Mouse (Mus musculus): ENCODE measurements at regions not wholly inside any gene's neighbourhood (a gene's known extent, or its start where the extent isn't known, plus 50 kb on each side); places are given as distances from the start of the nearest gene placed in this dataset.

DNA sequence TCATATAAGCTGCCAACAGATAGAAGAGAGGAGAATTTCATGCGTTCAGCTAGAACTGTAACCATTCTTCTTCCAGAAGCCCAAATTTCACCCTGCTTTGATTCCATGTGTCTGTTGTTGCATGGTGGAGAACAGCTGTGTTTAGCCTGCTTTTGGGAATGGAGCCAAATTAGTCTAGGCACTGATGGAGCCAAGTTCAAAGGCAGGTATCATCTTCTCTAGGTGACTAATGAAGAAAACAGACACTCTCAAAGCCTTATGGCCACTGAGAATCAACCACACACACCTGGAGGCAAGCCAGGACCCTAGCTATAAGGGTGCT is 531.5 kb upstream of the A1bg start:
- TF ChIP-seq GATA1 (IDR thresholded peaks at IDR 0.05; ENCODE audit: borderline replicate concordance, low read length), result no peak
- no peak for TF ChIP-seq FLI1 (IDR thresholded peaks at IDR 0.05; ENCODE audit: low read length)

Data from megakaryocyte, embryonic 14.5 days (primary cell).